Mouse (Mus musculus): ENCODE measurements around the gene Pard3b. TPM values are rescaled to one million over a fixed set of nuclear protein-coding genes. Genes with fewer than 3 reads are reported as not detected.

Gene Pard3b
- polyA plus RNA-seq, 1 experiment from 2014 or later: 2.3 TPM

- no peak for ATAC-seq (ENCODE audit: low read depth)
- Histone ChIP-seq H3K4me3 (ENCODE audit: low read depth, low read length) (no peak overlapping the region), H3K9me3 (replicated peaks; ENCODE audit: control insufficient read depth, low read length) (no peaks in the 10 kb centered on the region), H3K4me1 (ENCODE audit: control insufficient read depth, low read depth, low read length) (no peaks in the 10 kb centered on the region), H3K4me2 (ENCODE audit: low read depth, low read length) (no peak overlapping the region), H3K36me3 (ENCODE audit: control insufficient read depth, insufficient read depth) (no peaks in the 10 kb centered on the region), H3K27ac (ENCODE audit: low read length) (no peak overlapping the region), H3K9ac (ENCODE audit: low read depth, low read length) (no peak overlapping the region), H3K27me3 (ENCODE audit: control insufficient read depth, insufficient read depth, low read depth, low read length) (no peaks in the 10 kb centered on the region)
- WGBS (ENCODE audit: insufficient replicate concordance): 39% methylated on average over 1 of the region's 1 CpGs
These were observed 13.0 kb downstream of the Pard3b start for GRCm38 (mm10) chr1:61651454-61652271.

DNA sequence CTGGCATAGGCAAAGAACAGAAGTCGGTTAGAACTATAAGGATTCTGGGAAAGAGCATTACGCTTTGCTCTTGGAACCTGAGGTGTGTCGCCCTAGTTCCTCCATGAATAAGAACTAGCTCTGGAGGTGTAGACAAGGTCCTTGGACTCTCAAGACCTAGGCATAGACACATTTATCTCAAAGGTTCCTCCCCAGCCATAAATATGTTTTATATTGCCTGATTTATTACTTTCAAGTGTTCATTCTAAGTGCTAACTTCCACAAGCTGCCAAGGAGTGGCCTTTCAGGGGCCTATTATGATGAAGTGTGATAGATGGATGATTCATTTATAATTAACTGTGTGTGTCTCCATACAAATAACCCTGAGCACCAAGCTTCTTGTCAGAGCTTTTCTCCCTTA lies 19.1 kb downstream of the Pard3b start:
- 74% methylated on average over 3 of the region's 3 CpGs for WGBS (ENCODE audit: insufficient replicate concordance)
- Histone ChIP-seq H3K27ac (ENCODE audit: low read length) (no peak overlapping the region), H3K4me3 (ENCODE audit: low read depth, low read length) (no peak overlapping the region)

DNA sequence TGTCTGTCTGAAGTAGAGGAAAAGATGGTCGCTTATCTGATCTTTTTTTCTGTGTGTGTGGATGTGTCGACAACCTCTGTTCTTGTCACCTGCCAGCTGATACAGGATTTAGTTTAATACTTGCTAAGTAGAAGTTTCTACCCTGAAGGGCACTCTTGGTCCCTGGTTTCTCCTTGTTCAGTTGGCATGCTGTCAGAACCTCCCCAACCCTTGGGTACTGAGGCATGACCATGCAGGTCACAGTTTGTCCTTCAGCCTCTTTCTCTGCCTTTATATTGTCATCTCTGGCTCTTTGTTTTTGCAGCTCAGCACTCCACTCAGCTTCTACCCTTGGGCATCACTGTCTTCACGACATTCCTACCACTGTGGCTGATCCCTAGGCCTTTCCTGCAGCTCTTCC lies 21.3 kb downstream of the Pard3b start:
- ATAC-seq (ENCODE audit: low read depth): no peak
- H3K4me1 ChIP-seq (ENCODE audit: control insufficient read depth, low read depth, low read length): no peaks in the 10 kb centered on the region
- WGBS (ENCODE audit: insufficient replicate concordance): 42% methylated on average over 3 of the region's 3 CpGs
- H3K9me3 ChIP-seq (replicated peaks; ENCODE audit: control insufficient read depth, low read length): no peaks in the 10 kb centered on the region
- H3K4me2 ChIP-seq (ENCODE audit: low read depth, low read length): no peak overlapping the region
- no peak overlapping the region for H3K9ac ChIP-seq (ENCODE audit: low read depth, low read length)
- no peak overlapping the region for H3K4me3 ChIP-seq (ENCODE audit: low read depth, low read length)
- no peaks in the 10 kb centered on the region for H3K36me3 ChIP-seq (ENCODE audit: control insufficient read depth, insufficient read depth)
- no peak overlapping the region for H3K27ac ChIP-seq (ENCODE audit: low read length)
- no peaks in the 10 kb centered on the region for H3K27me3 ChIP-seq (ENCODE audit: control insufficient read depth, insufficient read depth, low read depth, low read length)

More for the DNA sequence above, 19.1 kb downstream of the Pard3b start:
- no peaks in the 10 kb centered on the region for H3K9me3 ChIP-seq (replicated peaks; ENCODE audit: control insufficient read depth, low read length)
- H3K9ac ChIP-seq (ENCODE audit: low read depth, low read length): no peak overlapping the region
- no peaks in the 10 kb centered on the region for H3K27me3 ChIP-seq (ENCODE audit: control insufficient read depth, insufficient read depth, low read depth, low read length)
- H3K4me2 ChIP-seq (ENCODE audit: low read depth, low read length): no peak overlapping the region
- H3K36me3 ChIP-seq (ENCODE audit: control insufficient read depth, insufficient read depth): no peaks in the 10 kb centered on the region
- no peak for ATAC-seq (ENCODE audit: low read depth)
- H3K4me1 ChIP-seq (ENCODE audit: control insufficient read depth, low read depth, low read length): no peaks in the 10 kb centered on the region

GRCm38 (mm10) chr1:61685221-61685814 lies 46.7 kb downstream of the Pard3b start:
- no peak for ATAC-seq (ENCODE audit: low read depth)
- 69% methylated on average over 8 of the region's 8 CpGs for WGBS (ENCODE audit: insufficient replicate concordance)
- H3K9ac ChIP-seq (ENCODE audit: low read depth, low read length): no peak overlapping the region
- no peaks in the 10 kb centered on the region for H3K27me3 ChIP-seq (ENCODE audit: control insufficient read depth, insufficient read depth, low read depth, low read length)
- H3K4me3 ChIP-seq (ENCODE audit: low read depth, low read length): no peak overlapping the region
- no peaks in the 10 kb centered on the region for H3K9me3 ChIP-seq (replicated peaks; ENCODE audit: control insufficient read depth, low read length)
- no peaks in the 10 kb centered on the region for H3K4me1 ChIP-seq (ENCODE audit: control insufficient read depth, low read depth, low read length)
- H3K27ac ChIP-seq (ENCODE audit: low read length): no peak overlapping the region
- H3K36me3 ChIP-seq (ENCODE audit: control insufficient read depth, insufficient read depth): no peaks in the 10 kb centered on the region
- H3K4me2 ChIP-seq (ENCODE audit: low read depth, low read length): no peak overlapping the region

DNA sequence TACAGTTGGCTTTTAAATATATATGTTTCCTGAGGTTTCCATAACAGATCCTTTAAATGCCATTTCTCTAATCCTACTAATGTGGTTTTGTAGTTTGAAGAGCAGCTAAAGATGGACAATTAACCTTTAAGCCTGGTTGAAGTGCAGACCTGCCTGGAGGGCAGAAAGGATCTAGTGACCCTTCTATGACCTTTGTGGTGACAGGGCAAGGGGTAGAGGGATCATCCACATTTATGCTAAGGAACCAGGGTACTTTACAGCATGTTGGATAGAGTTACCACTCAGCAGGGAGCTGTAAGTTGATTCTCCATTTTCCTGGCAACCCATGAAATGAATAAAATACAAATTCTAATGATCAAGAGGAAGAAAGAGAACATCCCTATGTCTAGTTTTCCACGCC lies 47.3 kb downstream of the Pard3b start:
- no peak for ATAC-seq (ENCODE audit: low read depth)
- 48% methylated on average over 1 of the region's 1 CpGs for WGBS (ENCODE audit: insufficient replicate concordance)
- H3K27me3 ChIP-seq (ENCODE audit: control insufficient read depth, insufficient read depth, low read depth, low read length): no peaks in the 10 kb centered on the region

DNA sequence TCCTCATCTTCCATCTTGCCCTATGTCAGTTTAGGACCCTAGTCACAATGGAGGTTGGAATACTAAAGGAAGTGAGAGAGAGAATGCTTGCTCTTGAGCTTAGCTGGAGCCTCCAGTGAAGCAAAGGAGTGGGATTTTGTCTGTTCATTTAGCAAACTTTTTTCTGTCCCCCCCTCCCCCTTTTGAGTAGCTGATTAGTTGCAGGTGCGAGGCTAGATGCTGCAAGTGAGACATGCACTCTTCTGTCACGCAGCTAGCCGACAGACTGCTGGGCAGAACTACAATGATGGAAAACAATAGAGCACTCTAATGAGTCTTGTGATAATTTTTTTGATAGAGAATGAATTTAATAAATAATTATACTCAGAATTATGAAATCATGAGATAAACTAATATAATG lies 49.7 kb downstream of the Pard3b start:
- no peak for ATAC-seq (ENCODE audit: low read depth)
- Histone ChIP-seq H3K4me1 (ENCODE audit: control insufficient read depth, low read depth, low read length) (no peaks in the 10 kb centered on the region), H3K36me3 (ENCODE audit: control insufficient read depth, insufficient read depth) (no peaks in the 10 kb centered on the region), H3K4me2 (ENCODE audit: low read depth, low read length) (no peak overlapping the region), H3K9me3 (replicated peaks; ENCODE audit: control insufficient read depth, low read length) (no peaks in the 10 kb centered on the region), H3K9ac (ENCODE audit: low read depth, low read length) (no peak overlapping the region), H3K27me3 (ENCODE audit: control insufficient read depth, insufficient read depth, low read depth, low read length) (no peaks in the 10 kb centered on the region), H3K4me3 (ENCODE audit: low read depth, low read length) (no peak overlapping the region), H3K27ac (ENCODE audit: low read length) (no peak overlapping the region)
- 61% methylated on average over 3 of the region's 3 CpGs for WGBS (ENCODE audit: insufficient replicate concordance)

More for the DNA sequence above, 47.3 kb downstream of the Pard3b start:
- no peaks in the 10 kb centered on the region for H3K36me3 ChIP-seq (ENCODE audit: control insufficient read depth, insufficient read depth)
- H3K4me3 ChIP-seq (ENCODE audit: low read depth, low read length): no peak overlapping the region
- H3K4me2 ChIP-seq (ENCODE audit: low read depth, low read length): no peak overlapping the region
- no peaks in the 10 kb centered on the region for H3K4me1 ChIP-seq (ENCODE audit: control insufficient read depth, low read depth, low read length)
- H3K27ac ChIP-seq (ENCODE audit: low read length): no peak overlapping the region
- H3K9ac ChIP-seq (ENCODE audit: low read depth, low read length): no peak overlapping the region
- no peaks in the 10 kb centered on the region for H3K9me3 ChIP-seq (replicated peaks; ENCODE audit: control insufficient read depth, low read length)

DNA sequence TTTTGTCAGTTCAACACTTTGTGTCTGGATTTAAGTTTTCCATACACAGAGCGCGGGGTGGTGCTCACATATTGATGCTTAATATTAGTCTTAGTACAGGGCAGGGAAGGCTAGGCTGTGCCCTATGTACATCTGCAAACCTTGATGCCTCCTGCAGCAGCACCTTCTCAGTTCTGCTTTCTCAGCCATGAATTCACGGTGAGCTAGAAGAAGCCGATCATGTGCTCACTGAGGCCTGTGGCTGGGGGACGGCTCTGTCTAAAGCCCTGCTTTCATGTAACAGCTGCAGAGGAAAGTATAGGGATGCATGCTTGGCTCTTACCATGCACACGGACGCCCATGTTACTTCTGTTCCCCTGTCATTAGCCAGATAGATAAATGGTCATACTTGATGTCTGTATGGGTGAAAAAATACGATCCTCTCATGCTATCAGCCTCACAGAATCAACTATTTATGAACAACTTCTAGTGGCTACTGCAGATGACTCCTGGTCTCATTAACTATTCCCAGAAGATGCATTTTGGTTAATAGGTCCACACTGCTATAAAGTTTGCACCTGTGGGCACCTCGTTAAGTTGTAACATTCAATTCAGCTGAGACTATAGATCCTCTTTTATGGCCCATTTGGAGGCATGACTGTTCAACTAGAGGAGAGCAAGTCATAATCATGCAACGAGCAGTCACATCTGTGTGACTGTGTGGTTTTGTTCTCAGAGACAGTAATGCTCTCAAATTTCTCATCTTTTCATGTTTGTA lies 60.0 kb downstream of the Pard3b start:
- no peaks in the 10 kb centered on the region for H3K36me3 ChIP-seq (ENCODE audit: control insufficient read depth, insufficient read depth)
- no peak overlapping the region for H3K4me3 ChIP-seq (ENCODE audit: low read depth, low read length)
- H3K27ac ChIP-seq (ENCODE audit: low read length): no peak overlapping the region
- no peak overlapping the region for H3K4me2 ChIP-seq (ENCODE audit: low read depth, low read length)
- 53% methylated on average over 10 of the region's 10 CpGs for WGBS (ENCODE audit: insufficient replicate concordance)
- no peaks in the 10 kb centered on the region for H3K4me1 ChIP-seq (ENCODE audit: control insufficient read depth, low read depth, low read length)
- H3K9ac ChIP-seq (ENCODE audit: low read depth, low read length): no peak overlapping the region
- ATAC-seq (ENCODE audit: low read depth): no peak
- no peaks in the 10 kb centered on the region for H3K9me3 ChIP-seq (replicated peaks; ENCODE audit: control insufficient read depth, low read length)
- H3K27me3 ChIP-seq (ENCODE audit: control insufficient read depth, insufficient read depth, low read depth, low read length): no peaks in the 10 kb centered on the region

DNA sequence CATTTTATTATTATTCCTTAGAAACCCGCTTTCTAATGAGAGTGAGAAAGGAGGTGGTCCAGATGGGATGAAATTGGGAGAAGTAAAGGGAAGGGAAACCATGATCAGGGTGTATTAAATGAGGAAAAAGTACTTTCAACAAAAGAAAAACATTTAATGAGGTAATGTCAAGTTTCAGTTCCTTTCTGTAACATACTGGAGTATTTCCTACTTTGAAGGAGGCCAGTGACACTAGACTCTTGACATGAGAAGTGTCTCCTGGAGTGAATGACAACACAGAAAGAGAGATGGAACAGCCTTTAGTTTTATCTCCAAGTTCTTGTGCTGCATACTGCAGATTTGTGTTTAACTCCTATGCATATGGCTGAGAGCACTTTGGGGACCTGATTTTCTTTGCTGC lies 71.2 kb downstream of the Pard3b start:
- no peak overlapping the region for H3K4me2 ChIP-seq (ENCODE audit: low read depth, low read length)
- H3K9me3 ChIP-seq (replicated peaks; ENCODE audit: control insufficient read depth, low read length): no peaks in the 10 kb centered on the region
- no peak overlapping the region for H3K9ac ChIP-seq (ENCODE audit: low read depth, low read length)
- no peak for ATAC-seq (ENCODE audit: low read depth)
- no peaks in the 10 kb centered on the region for H3K4me1 ChIP-seq (ENCODE audit: control insufficient read depth, low read depth, low read length)
- WGBS (ENCODE audit: insufficient replicate concordance): 47% methylated on average over 1 of the region's 1 CpGs
- no peak overlapping the region for H3K27ac ChIP-seq (ENCODE audit: low read length)
- no peaks in the 10 kb centered on the region for H3K27me3 ChIP-seq (ENCODE audit: control insufficient read depth, insufficient read depth, low read depth, low read length)
- H3K4me3 ChIP-seq (ENCODE audit: low read depth, low read length): no peak overlapping the region
- no peaks in the 10 kb centered on the region for H3K36me3 ChIP-seq (ENCODE audit: control insufficient read depth, insufficient read depth)

DNA sequence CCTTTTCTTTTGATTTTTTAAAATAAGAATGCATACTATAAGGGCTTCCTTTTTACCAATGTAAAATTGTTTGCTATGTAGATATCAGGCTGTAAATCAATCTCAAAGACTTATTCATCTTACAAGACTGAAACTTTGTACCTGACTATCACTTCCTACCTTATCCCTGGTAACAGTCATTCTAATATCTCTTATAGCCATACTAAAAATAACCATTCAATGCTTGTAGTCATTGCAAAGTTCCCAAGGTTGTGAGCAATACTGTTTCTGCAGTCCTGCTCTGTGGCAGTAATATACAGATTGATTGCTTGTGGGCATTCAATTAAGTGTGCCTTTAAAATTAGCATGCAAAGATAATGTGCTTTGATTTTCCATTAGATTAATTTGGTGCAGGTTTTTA lies 72.9 kb downstream of the Pard3b start:
- Histone ChIP-seq H3K4me1 (ENCODE audit: control insufficient read depth, low read depth, low read length) (no peaks in the 10 kb centered on the region), H3K4me2 (ENCODE audit: low read depth, low read length) (no peak overlapping the region), H3K9ac (ENCODE audit: low read depth, low read length) (no peak overlapping the region), H3K36me3 (ENCODE audit: control insufficient read depth, insufficient read depth) (no peaks in the 10 kb centered on the region), H3K9me3 (replicated peaks; ENCODE audit: control insufficient read depth, low read length) (no peaks in the 10 kb centered on the region), H3K27me3 (ENCODE audit: control insufficient read depth, insufficient read depth, low read depth, low read length) (no peaks in the 10 kb centered on the region), H3K27ac (ENCODE audit: low read length) (no peak overlapping the region), H3K4me3 (ENCODE audit: low read depth, low read length) (no peak overlapping the region)
- no peak for ATAC-seq (ENCODE audit: low read depth)

Measured in liver, embryonic 16.5 days (tissue).